Mouse (Mus musculus): Measurements from ENCODE around the gene Arvcf. TPM values are rescaled to one million over a fixed set of nuclear protein-coding genes. Genes with fewer than 3 reads are reported as not detected.

The Arvcf gene
- polyA plus RNA-seq, 1 experiment from 2014 or later, result 25.8 TPM

GRCm38 (mm10) chr16:18384659-18385058, 36.7 kb downstream of the Arvcf start:
- Histone ChIP-seq H3K9me3 (no peaks in the 10 kb centered on the region), H3K27me3 (ENCODE audit: insufficient read depth, poor library complexity, severe bottlenecking) (0 out of 2 replicates have a peak, but pooled peaks cover 2% of the 10 kb centered on the region), H3K4me3 (no peak overlapping the region), H3K4me1 (peaks cover 54% of the 10 kb centered on the region), H3K27ac (no peak overlapping the region), H3K36me3 (no peaks in the 10 kb centered on the region)
- 86% methylated on average over 8 of the region's 8 CpGs for WGBS
- no peak for DNase-seq (ENCODE audit: low spot score)

- Histone ChIP-seq H3K36me3 (no peaks in the 10 kb centered on the region), H3K4me1 (peaks cover 52% of the 10 kb centered on the region), H3K9me3 (no peaks in the 10 kb centered on the region), H3K27me3 (ENCODE audit: insufficient read depth, poor library complexity, severe bottlenecking) (0 out of 2 replicates have a peak, but pooled peaks cover 6% of the 10 kb centered on the region), H3K27ac (no peak overlapping the region), H3K4me3 (no peak overlapping the region)
- DNase-seq (ENCODE audit: low spot score), result no peak
- 67% methylated on average over 5 of the region's 5 CpGs for WGBS
These were observed 37.4 kb downstream of the Arvcf start for GRCm38 (mm10) chr16:18385411-18385810.

GRCm38 (mm10) chr16:18386451-18386850, 38.5 kb downstream of the Arvcf start:
- Histone ChIP-seq H3K27ac (no peak overlapping the region; the same call in 1 of the 2 replicates), H3K4me3 (no peak overlapping the region), H3K36me3 (no peaks in the 10 kb centered on the region), H3K27me3 (ENCODE audit: insufficient read depth, poor library complexity, severe bottlenecking) (0 out of 2 replicates have a peak, but pooled peaks cover 6% of the 10 kb centered on the region), H3K4me1 (peaks cover 51% of the 10 kb centered on the region), H3K9me3 (no peaks in the 10 kb centered on the region)
- WGBS, result 79% methylated on average over 7 of the region's 7 CpGs
- no peak for DNase-seq (ENCODE audit: low spot score)

DNA sequence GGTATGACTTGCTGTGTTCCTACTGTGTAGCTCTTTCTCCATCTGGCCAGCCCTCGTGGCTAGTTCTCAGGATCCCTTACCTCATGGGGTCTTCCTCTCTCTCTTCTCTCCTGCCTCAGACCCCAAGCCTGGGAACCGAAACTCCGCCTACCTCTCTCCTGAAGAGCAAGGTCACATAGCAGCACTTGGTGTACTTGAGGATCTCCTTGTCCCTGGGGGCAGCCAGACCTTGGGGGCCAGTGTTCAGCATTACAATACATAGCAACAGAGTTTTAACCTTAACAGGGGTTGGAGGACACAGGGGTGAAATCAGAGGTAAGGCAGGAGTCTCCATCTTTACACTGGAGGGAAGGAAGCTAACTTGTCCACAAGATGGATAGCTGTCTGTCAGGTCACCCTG, 39.0 kb downstream of the Arvcf start:
- Histone ChIP-seq H3K27ac (peak overlapping the region; percentile 80), H3K27me3 (ENCODE audit: insufficient read depth, poor library complexity, severe bottlenecking) (0 out of 2 replicates have a peak, but pooled peaks cover 6% of the 10 kb centered on the region), H3K4me1 (peaks cover 47% of the 10 kb centered on the region), H3K4me3 (no peak overlapping the region), H3K9me3 (no peaks in the 10 kb centered on the region), H3K36me3 (no peaks in the 10 kb centered on the region)
- no peak for DNase-seq (ENCODE audit: low spot score)
- WGBS, result 30% methylated on average over 3 of the region's 3 CpGs

GRCm38 (mm10) chr16:18387704-18388582, 40.0 kb downstream of the Arvcf start:
- WGBS, result 20% methylated on average over 6 of the region's 7 CpGs
- H3K27ac ChIP-seq, result peak overlapping the region; percentile 80
- H3K4me3 ChIP-seq, result no peak overlapping the region
- H3K36me3 ChIP-seq, result no peaks in the 10 kb centered on the region
- H3K9me3 ChIP-seq, result no peaks in the 10 kb centered on the region
- 0 out of 2 replicates have a peak, but pooled peaks cover 6% of the 10 kb centered on the region for H3K27me3 ChIP-seq (ENCODE audit: insufficient read depth, poor library complexity, severe bottlenecking)
- H3K4me1 ChIP-seq, result peaks cover 51% of the 10 kb centered on the region
- peak; percentile 88 for DNase-seq (ENCODE audit: low spot score)

DNA sequence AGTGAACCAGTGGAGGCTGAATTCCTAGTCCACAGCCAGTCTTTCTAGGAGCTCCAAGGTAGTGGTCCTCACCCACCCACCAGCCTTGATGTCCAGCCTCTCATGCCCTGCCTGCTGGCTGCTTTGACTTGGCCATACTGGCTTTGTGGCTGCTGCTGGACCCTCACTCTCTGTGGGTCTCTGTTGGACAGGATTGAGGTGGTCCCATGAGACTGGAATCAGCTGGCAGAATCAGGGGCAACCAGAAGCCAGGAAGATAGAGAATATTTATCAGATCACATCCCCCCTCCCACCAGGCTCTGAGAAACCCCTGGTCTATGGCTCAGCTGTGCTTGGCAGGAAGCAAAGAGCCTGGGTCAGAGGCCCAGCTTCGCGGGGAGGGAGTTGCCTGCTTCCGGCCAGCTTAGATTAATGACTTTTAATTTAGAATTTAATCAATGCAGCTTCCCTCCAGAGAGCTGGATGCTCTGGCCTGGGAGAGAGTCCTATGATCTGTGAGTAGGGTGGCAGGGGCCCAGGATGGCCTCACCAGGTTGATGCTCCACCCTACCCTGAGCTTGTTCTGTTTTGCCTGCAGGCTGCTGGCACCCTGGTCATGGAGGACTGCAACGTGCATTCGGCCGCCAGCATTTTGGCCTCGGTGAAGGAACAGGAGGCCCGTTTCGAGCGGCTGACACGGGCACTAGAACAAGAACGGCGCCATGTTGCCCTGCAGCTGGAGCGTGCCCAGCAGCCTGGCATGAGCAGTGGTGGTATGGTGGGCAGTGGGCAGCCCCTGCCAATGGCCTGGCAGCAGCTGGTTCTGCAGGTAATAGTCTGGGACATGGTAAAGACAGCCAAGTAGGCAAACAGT, 40.8 kb downstream of the Arvcf start:
- DNase-seq (ENCODE audit: low spot score), result peak; percentile 76
- 0 out of 2 replicates have a peak, but pooled peaks cover 6% of the 10 kb centered on the region for H3K27me3 ChIP-seq (ENCODE audit: insufficient read depth, poor library complexity, severe bottlenecking)
- 86% methylated on average over 14 of the region's 14 CpGs for WGBS
- no peak overlapping the region for H3K4me3 ChIP-seq
- H3K9me3 ChIP-seq, result no peaks in the 10 kb centered on the region
- no peaks in the 10 kb centered on the region for H3K36me3 ChIP-seq
- peak overlapping the region; percentile 80 for H3K27ac ChIP-seq
- H3K4me1 ChIP-seq, result peaks cover 51% of the 10 kb centered on the region

DNA sequence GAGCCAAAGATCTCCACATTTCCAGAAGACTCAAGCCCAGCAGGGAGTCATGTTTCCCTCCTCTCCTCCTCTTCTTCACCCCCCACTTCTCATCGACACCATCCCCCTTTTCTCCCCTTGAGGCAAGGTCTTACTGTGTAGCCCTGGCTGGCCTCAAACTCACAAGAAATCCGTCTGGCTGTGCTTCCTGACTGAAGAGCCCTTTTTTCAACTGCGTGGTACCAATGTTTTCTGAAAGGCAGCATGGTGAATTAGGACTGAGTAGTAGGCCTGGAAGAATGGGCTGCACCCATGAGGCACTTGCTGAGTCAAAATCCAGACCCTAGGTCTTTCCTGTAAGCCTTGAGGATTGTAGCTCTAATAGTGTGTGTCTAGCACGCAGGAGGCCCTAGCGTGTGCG, 42.4 kb downstream of the Arvcf start:
- 70% methylated on average over 6 of the region's 6 CpGs for WGBS
- DNase-seq (ENCODE audit: low spot score), result no peak
- Histone ChIP-seq H3K9me3 (no peaks in the 10 kb centered on the region), H3K27ac (no peak overlapping the region), H3K4me3 (no peak overlapping the region), H3K36me3 (no peaks in the 10 kb centered on the region), H3K4me1 (peaks cover 61% of the 10 kb centered on the region), H3K27me3 (ENCODE audit: insufficient read depth, poor library complexity, severe bottlenecking) (0 out of 2 replicates have a peak, but pooled peaks cover 6% of the 10 kb centered on the region)

DNA sequence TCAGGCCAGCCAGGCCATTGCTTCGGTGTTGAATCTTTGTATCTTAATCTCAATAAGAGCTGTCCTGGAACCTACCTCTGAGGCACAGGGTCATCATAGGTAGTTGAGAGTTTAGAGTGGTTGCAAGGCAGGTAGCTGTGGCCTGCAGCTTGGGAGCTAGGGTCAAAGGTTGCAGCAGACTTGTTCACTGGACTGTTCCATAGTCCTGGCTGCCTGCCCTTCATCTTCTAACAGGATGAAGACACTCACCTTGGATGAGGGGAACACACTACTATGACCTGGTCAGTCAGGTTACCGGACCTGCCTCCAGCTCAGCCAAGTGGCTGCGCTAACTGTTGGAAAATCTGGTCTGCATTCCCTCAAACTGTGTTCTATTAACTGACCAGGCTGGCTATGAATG, 43.1 kb downstream of the Arvcf start:
- no peaks in the 10 kb centered on the region for H3K36me3 ChIP-seq
- H3K4me1 ChIP-seq, result peaks cover 67% of the 10 kb centered on the region
- WGBS, result 94% methylated on average over 3 of the region's 3 CpGs
- no peak for DNase-seq (ENCODE audit: low spot score)
- H3K27ac ChIP-seq, result no peak overlapping the region
- H3K9me3 ChIP-seq, result no peaks in the 10 kb centered on the region
- 0 out of 2 replicates have a peak, but pooled peaks cover 6% of the 10 kb centered on the region for H3K27me3 ChIP-seq (ENCODE audit: insufficient read depth, poor library complexity, severe bottlenecking)
- no peak overlapping the region for H3K4me3 ChIP-seq

GRCm38 (mm10) chr16:18391728-18392127, 43.7 kb downstream of the Arvcf start:
- Histone ChIP-seq H3K36me3 (peaks cover under 1% of the 10 kb centered on the region; the same call in 1 of the 2 replicates), H3K27ac (no peak overlapping the region), H3K4me1 (peaks cover 72% of the 10 kb centered on the region), H3K27me3 (ENCODE audit: insufficient read depth, poor library complexity, severe bottlenecking) (0 out of 2 replicates have a peak, but pooled peaks cover 6% of the 10 kb centered on the region), H3K9me3 (no peaks in the 10 kb centered on the region), H3K4me3 (no peak overlapping the region)
- no peak for DNase-seq (ENCODE audit: low spot score)
- WGBS, result 76% methylated on average over 3 of the region's 3 CpGs

- WGBS, result under 1% methylated on average over 63 of the region's 63 CpGs
- Histone ChIP-seq H3K27ac (peak overlapping the region; percentile 92), H3K27me3 (ENCODE audit: insufficient read depth, poor library complexity, severe bottlenecking) (0 out of 2 replicates have a peak, but pooled peaks cover 6% of the 10 kb centered on the region), H3K36me3 (peaks cover 10% of the 10 kb centered on the region), H3K4me3 (peak overlapping the region; percentile 71), H3K9me3 (no peaks in the 10 kb centered on the region), H3K4me1 (peaks cover 68% of the 10 kb centered on the region)
- peak; percentile 95 for DNase-seq (ENCODE audit: low spot score)
These were observed 44.8 kb downstream of the Arvcf start for GRCm38 (mm10) chr16:18392469-18393426.

GRCm38 (mm10) chr16:18393595-18393994, 45.6 kb downstream of the Arvcf start:
- peak overlapping the region; percentile 92 for H3K27ac ChIP-seq
- no peaks in the 10 kb centered on the region for H3K9me3 ChIP-seq
- 59% methylated on average over 5 of the region's 5 CpGs for WGBS
- peaks cover 19% of the 10 kb centered on the region for H3K36me3 ChIP-seq
- H3K4me1 ChIP-seq, result peaks cover 63% of the 10 kb centered on the region
- 0 out of 2 replicates have a peak, but pooled peaks cover 10% of the 10 kb centered on the region for H3K27me3 ChIP-seq (ENCODE audit: insufficient read depth, poor library complexity, severe bottlenecking)
- DNase-seq (ENCODE audit: low spot score), result no peak
- H3K4me3 ChIP-seq, result peak overlapping the region; percentile 71

GRCm38 (mm10) chr16:18394056-18394455, 46.1 kb downstream of the Arvcf start:
- DNase-seq (ENCODE audit: low spot score), result no peak
- Histone ChIP-seq H3K4me1 (peaks cover 62% of the 10 kb centered on the region), H3K4me3 (peak overlapping the region; percentile 71; the same call in 1 of the 2 replicates), H3K36me3 (peaks cover 23% of the 10 kb centered on the region), H3K9me3 (no peaks in the 10 kb centered on the region), H3K27ac (peak overlapping the region; percentile 92), H3K27me3 (ENCODE audit: insufficient read depth, poor library complexity, severe bottlenecking) (0 out of 2 replicates have a peak, but pooled peaks cover 10% of the 10 kb centered on the region)
- 85% methylated on average over 3 of the region's 3 CpGs for WGBS

All from heart, embryonic 10.5 days (tissue).